Mouse (Mus musculus) brain, embryonic 14.5 days (tissue): ENCODE data around the gene Trim17.

Source experiments
- CTCF ChIP-seq: fragments of 200-500 bp; IDR thresholded peaks from 2 replicates; pipeline ENCODE4 v1.5.1; 2012; ENCODE audit warnings: inconsistent platforms, mild to moderate bottlenecking, moderate library complexity, borderline replicate concordance; ENCODE audit not compliant: insufficient read depth, insufficient read length; ENCODE audit errors: extremely low read depth
- POLR2A ChIP-seq: fragments of 200-500 bp; IDR thresholded peaks from 2 replicates; pipeline ENCODE4 v1.6.1; 2012; ENCODE audit warnings: mild to moderate bottlenecking, inconsistent platforms, borderline replicate concordance; ENCODE audit not compliant: poor library complexity, insufficient read depth, insufficient read length, severe bottlenecking; ENCODE audit errors: extremely low read depth

DNA sequence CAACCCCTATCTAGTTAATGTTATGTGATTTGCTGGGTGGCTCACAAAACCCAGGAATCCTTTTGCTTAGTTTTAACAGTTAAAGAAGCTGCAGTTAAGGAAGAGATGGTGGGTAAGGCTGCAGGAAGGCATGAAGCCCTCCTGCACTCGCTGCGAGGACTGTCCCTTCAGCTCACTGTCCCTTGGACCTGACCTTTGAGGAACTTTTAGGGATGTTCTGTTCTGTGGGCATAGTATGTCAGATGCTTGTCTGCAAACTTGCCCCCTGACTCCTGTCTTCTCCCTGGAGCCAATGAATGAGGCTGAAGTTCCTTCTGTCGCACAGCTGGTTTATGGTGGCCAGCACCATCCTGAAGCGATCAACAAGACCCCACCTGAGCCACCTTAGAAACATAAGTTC lies 34.7 kb downstream of the Trim17 start:
- TF ChIP-seq CTCF = no peak
- TF ChIP-seq POLR2A = no peak
